Mouse (Mus musculus) embryonic fibroblast, embryonic 13.5 days (primary cell): Measurements from ENCODE around the gene Ak7.

Experiments used
- CTCF ChIP-seq: IDR thresholded peaks from 2 replicates; pipeline ENCODE4 v1.5.1; 2011; ENCODE audit warnings: mild to moderate bottlenecking, control low read depth, low read length, moderate library complexity, borderline replicate concordance; ENCODE audit not compliant: insufficient read depth
- POLR2A ChIP-seq: IDR thresholded peaks from 2 replicates; pipeline ENCODE4 v1.6.1; 2011; ENCODE audit warnings: low read depth, mild to moderate bottlenecking, control low read depth, low read length, moderate library complexity

DNA sequence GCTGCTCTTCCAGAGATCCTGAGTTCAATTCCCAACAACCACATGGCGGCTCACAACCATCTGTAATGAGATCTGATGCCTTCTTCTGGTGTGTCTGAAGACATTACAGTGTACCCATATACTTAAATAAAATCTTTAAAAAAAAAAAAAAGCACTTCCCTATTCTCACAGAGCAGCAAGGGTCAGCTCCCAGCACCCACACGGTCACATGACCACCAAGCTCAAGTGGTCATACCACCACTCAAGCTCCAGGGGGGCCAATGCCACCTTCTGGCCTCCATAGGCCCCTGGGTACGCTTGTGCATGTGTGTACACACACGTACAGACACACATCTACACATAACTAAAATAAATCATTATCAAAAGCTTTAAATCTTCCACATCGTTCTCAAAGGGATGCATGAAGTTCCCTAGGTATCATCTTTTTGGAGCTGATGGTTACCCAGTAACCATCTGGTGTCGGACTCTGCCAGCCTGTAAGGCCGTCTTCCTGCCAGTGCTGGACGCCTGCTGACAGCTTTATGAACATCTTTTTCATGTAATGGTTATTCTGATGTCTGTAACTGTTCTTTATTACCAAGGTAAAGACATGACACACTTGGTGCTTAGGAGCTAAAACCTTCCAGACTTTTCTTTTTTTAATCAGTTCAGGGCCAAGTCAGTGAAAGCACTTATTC lies 8.5 kb upstream of the Ak7 start:
- TF ChIP-seq CTCF, result no peak
- no peak for TF ChIP-seq POLR2A
